In the genomic region with DNA sequence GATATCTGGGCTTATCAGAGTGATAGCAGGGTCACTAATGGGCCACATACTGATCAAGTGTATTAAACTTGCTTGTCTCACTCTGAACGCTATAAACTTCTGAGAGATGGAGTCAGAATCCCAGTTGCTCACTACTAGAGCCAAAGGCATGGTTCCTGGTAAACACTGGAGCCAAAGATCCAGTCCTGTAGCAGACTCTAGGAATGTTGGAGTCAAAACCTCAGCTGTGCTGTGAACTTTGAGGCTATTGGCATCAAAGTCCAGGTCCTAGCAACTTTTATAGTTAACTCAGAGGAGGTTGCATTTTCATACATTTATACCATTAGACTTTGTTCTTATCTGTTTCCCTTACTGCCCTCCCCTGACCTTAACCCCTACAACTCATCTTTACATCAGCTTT, we compare ENCODE assay signal across 22 mouse cellular contexts.
"Had no signal": no experiment of that assay in that cellular context is flagged by ENCODE, and none has a peak within 500 bp of the region (broad histone marks: within the 10 kb centered on the region; RNA-seq: fewer than 3 reads in every experiment).

No protein-coding gene starts in this region.

- H3K36me3 ChIP-seq: neural tube, embryonic 12.5 days; stomach, embryonic 15.5 days had no signal

- H3K4me3 ChIP-seq: layer of hippocampus, adult 2 months; left cerebral cortex, adult 2 months; neural tube, embryonic 12.5 days; neural tube, embryonic 15.5 days; stomach, embryonic 15.5 days had no signal

- ATAC-seq: hindbrain, embryonic 16.5 days had no signal

- H3K27ac ChIP-seq: layer of hippocampus, adult 2 months; left cerebral cortex, adult 2 months; liver, embryonic 14.5 days; neural tube, embryonic 12.5 days; neural tube, embryonic 15.5 days; stomach, embryonic 15.5 days had no signal

- H3K4me1 ChIP-seq: neural tube, embryonic 12.5 days; neural tube, embryonic 15.5 days; stomach, embryonic 15.5 days had no signal

- DNase-seq: kidney, adult 11 months; kidney, adult 9 months; kidney, postnatal 25 days; layer of hippocampus, adult 9-11 months; layer of hippocampus, postnatal 36 days; lung, postnatal 4 days; midbrain, embryonic 14.5 days; right cerebral cortex, adult 18-20 months; right cerebral cortex, postnatal 14 days; right cerebral cortex, postnatal 4 days; spleen, adult 18-20 months; thymus, postnatal 14 days; thymus, postnatal 4 days had no signal

- H3K27me3 ChIP-seq: neural tube, embryonic 12.5 days; neural tube, embryonic 15.5 days; stomach, embryonic 15.5 days had no signal

- H3K9me3 ChIP-seq: neural tube, embryonic 12.5 days; neural tube, embryonic 15.5 days; stomach, embryonic 15.5 days had no signal

- H3K9ac ChIP-seq: liver, embryonic 14.5 days; lung, embryonic 14.5 days; neural tube, embryonic 12.5 days; neural tube, embryonic 15.5 days; stomach, embryonic 15.5 days had no signal

- H3K4me2 ChIP-seq: lung, embryonic 14.5 days; midbrain, embryonic 11.5 days; neural tube, embryonic 12.5 days; neural tube, embryonic 15.5 days; stomach, embryonic 15.5 days had no signal
